Mouse (Mus musculus): ENCODE results near the gene Plbd1.

The Plbd1 gene

GRCm38 (mm10) chr6:136653331-136653730 lies 8.4 kb downstream of the Plbd1 start:
- intact Hi-C loops (cut with DNase I) = no loop called here

- intact Hi-C loops (cut with DNase I) = no loop called here
These were observed 11.1 kb downstream of the Plbd1 start for GRCm38 (mm10) chr6:136650664-136651063.

- intact Hi-C loops (cut with DNase I) = no loop called here
These were observed 14.3 kb downstream of the Plbd1 start for GRCm38 (mm10) chr6:136647455-136647861.

GRCm38 (mm10) chr6:136646207-136646606 lies 15.5 kb downstream of the Plbd1 start:
- intact Hi-C loops (cut with DNase I) = no loop called here

- intact Hi-C loops (cut with DNase I) = no loop called here
These were observed 16.0 kb downstream of the Plbd1 start for GRCm38 (mm10) chr6:136645754-136646153.

- intact Hi-C loops (cut with DNase I) = no loop called here
These were observed 17.6 kb downstream of the Plbd1 start for GRCm38 (mm10) chr6:136644171-136644570.

- intact Hi-C loops (cut with DNase I) = no loop called here
These were observed 26.7 kb downstream of the Plbd1 start for GRCm38 (mm10) chr6:136634982-136635381.

GRCm38 (mm10) chr6:136633719-136634118 lies 28.0 kb downstream of the Plbd1 start:
- intact Hi-C loops (cut with DNase I) = no loop called here

GRCm38 (mm10) chr6:136633154-136633553 lies 28.6 kb downstream of the Plbd1 start:
- intact Hi-C loops (cut with DNase I) = no loop called here

GRCm38 (mm10) chr6:136631945-136632534 lies 29.7 kb downstream of the Plbd1 start:
- intact Hi-C loops (cut with DNase I) = no loop called here

- intact Hi-C loops (cut with DNase I) = no loop called here
These were observed 30.2 kb downstream of the Plbd1 start for GRCm38 (mm10) chr6:136631519-136631918.

GRCm38 (mm10) chr6:136629639-136630038 lies 32.1 kb downstream of the Plbd1 start:
- intact Hi-C loops (cut with DNase I) = no loop called here

GRCm38 (mm10) chr6:136625421-136625820 lies 36.3 kb downstream of the Plbd1 start:
- intact Hi-C loops (cut with DNase I) = no loop called here

GRCm38 (mm10) chr6:136620361-136621139 lies 41.2 kb downstream of the Plbd1 start:
- intact Hi-C loops (cut with DNase I) = loop anchor here (2.0 kb wide), 1 partner anchor 102 kb away; no protein-coding TSS in a partner anchor

- intact Hi-C loops (cut with DNase I) = no loop called here
These were observed 47.6 kb downstream of the Plbd1 start for GRCm38 (mm10) chr6:136614156-136614555.

- intact Hi-C loops (cut with DNase I) = no loop called here
These were observed 49.4 kb downstream of the Plbd1 start for GRCm38 (mm10) chr6:136612312-136612711.

GRCm38 (mm10) chr6:136611351-136612215 lies 50.1 kb downstream of the Plbd1 start:
- intact Hi-C loops (cut with DNase I) = no loop called here

GRCm38 (mm10) chr6:136602601-136603000 lies 59.1 kb downstream of the Plbd1 start:
- intact Hi-C loops (cut with DNase I) = no loop called here

GRCm38 (mm10) chr6:136594541-136594940 lies 67.2 kb downstream of the Plbd1 start:
- intact Hi-C loops (cut with DNase I) = no loop called here

- intact Hi-C loops (cut with DNase I) = no loop called here
These were observed 71.0 kb downstream of the Plbd1 start for GRCm38 (mm10) chr6:136590739-136591138.

- intact Hi-C loops (cut with DNase I) = no loop called here
These were observed 95.7 kb downstream of the Plbd1 start for GRCm38 (mm10) chr6:136566002-136566401.
